Mouse (Mus musculus): Measurements from ENCODE around the gene Gdi2. TPM values are rescaled to one million over a fixed set of nuclear protein-coding genes. Genes with fewer than 3 reads are reported as not detected.

The Gdi2 gene
- 286 TPM for total RNA-seq (2023)

GRCm38 (mm10) chr13:3537594-3538222, at the start of gene Gdi2:
Gene Gdi2, plus strand, starts transcription at chr13:3538063.

GRCm38 (mm10) chr13:3610795-3611438, 73.1 kb downstream of the Gdi2 start, which contains the start of gene Fam208b:
Gene Fam208b, minus strand, starts transcription at chr13:3611108.

Other genes starting within 250 kb of the Gdi2 start
- 80.2 TPM for gene Fam208b, start 73.0 kb downstream of the Gdi2 start, total RNA-seq (2023)
- 38.6 TPM for gene Asb13, start 96.0 kb downstream of the Gdi2 start, total RNA-seq (2023)